In genomic region chr3:96503083-96503450, GRCm38 (mm10) we compare ENCODE assay signal across 9 mouse cellular contexts. TPM values are rescaled to one million over a fixed set of nuclear protein-coding genes. Genes with fewer than 3 reads are reported as not detected.
DNase-seq lines count a peak whose midpoint lies in the region; ATAC-seq and TF ChIP-seq lines count a peak whose summit lies in the region.
"Had no signal": no experiment of that assay in that cellular context is flagged by ENCODE, and none has a peak within 500 bp of the region (broad histone marks: within the 10 kb centered on the region; RNA-seq: fewer than 3 reads in every experiment).

No protein-coding gene starts in this region.

- no peak for TF ChIP-seq POLR2A in myocyte (IDR thresholded peaks at IDR 0.05; ENCODE audit: insufficient read length, low read depth)

- no peak for ATAC-seq in liver, embryonic 12.5 days
- ATAC-seq in stomach, embryonic 14.5 days (ENCODE audit: insufficient number of reproducible peaks, insufficient read depth, low FRiP score, low read depth), result no peak

- H3K79me2 ChIP-seq in myocyte (ENCODE audit: control insufficient read depth, insufficient read depth), result no peaks in the 10 kb centered on the region

- peak overlapping the region; percentile 79 for H3K27ac ChIP-seq in embryonic facial prominence, embryonic 10.5 days (replicated peaks)
- peak overlapping the region; percentile 90; the same call in 1 of the 2 replicates for H3K27ac ChIP-seq in liver, embryonic 12.5 days
- no peak overlapping the region for H3K27ac ChIP-seq in stomach, embryonic 14.5 days (ENCODE audit: low read length)

- no peak overlapping the region for H3ac ChIP-seq in myocyte (ENCODE audit: control insufficient read depth, insufficient read length)

- no peaks in the 10 kb centered on the region for H3K36me3 ChIP-seq in embryonic facial prominence, embryonic 10.5 days (replicated peaks)
- H3K36me3 ChIP-seq in liver, embryonic 12.5 days, result no peaks in the 10 kb centered on the region
- no peaks in the 10 kb centered on the region for H3K36me3 ChIP-seq in myocyte (ENCODE audit: control insufficient read depth, insufficient read depth)
- no peaks in the 10 kb centered on the region for H3K36me3 ChIP-seq in stomach, embryonic 14.5 days (ENCODE audit: control insufficient read depth, insufficient read depth, low read length)

- no peaks in the 10 kb centered on the region for H3K9me3 ChIP-seq in embryonic facial prominence, embryonic 10.5 days
- H3K9me3 ChIP-seq in liver, embryonic 12.5 days (replicated peaks), result no peaks in the 10 kb centered on the region
- H3K9me3 ChIP-seq in stomach, embryonic 14.5 days (ENCODE audit: control insufficient read depth, low read depth, low read length), result no peaks in the 10 kb centered on the region

- peak overlapping the region; percentile 77 for H3K9ac ChIP-seq in liver, embryonic 12.5 days
- H3K9ac ChIP-seq in stomach, embryonic 14.5 days (replicated peaks; ENCODE audit: low read depth, low read length), result peak overlapping the region; percentile 18; the same call in 1 of the 2 replicates

- no peaks in the 10 kb centered on the region for H3K27me3 ChIP-seq in embryonic facial prominence, embryonic 10.5 days (replicated peaks; ENCODE audit: low read depth, poor library complexity, severe bottlenecking)
- no peaks in the 10 kb centered on the region for H3K27me3 ChIP-seq in liver, embryonic 12.5 days (replicated peaks)
- H3K27me3 ChIP-seq in myocyte (ENCODE audit: control insufficient read depth, insufficient read depth, insufficient read length), result no peaks in the 10 kb centered on the region
- no peaks in the 10 kb centered on the region for H3K27me3 ChIP-seq in stomach, embryonic 14.5 days (ENCODE audit: control insufficient read depth, insufficient read depth, low read length)

- H3K4me2 ChIP-seq in liver, embryonic 12.5 days, result peak overlapping the region; percentile 96
- H3K4me2 ChIP-seq in myocyte (ENCODE audit: low read depth), result peak overlapping the region; percentile 96
- peak overlapping the region; percentile 96 for H3K4me2 ChIP-seq in stomach, embryonic 14.5 days (replicated peaks; ENCODE audit: low read depth, low read length)

- H3K4me1 ChIP-seq in embryonic facial prominence, embryonic 10.5 days, result peaks cover 9% of the 10 kb centered on the region; the same call in 1 of the 2 replicates
- H3K4me1 ChIP-seq in liver, embryonic 12.5 days, result peaks cover 15% of the 10 kb centered on the region
- H3K4me1 ChIP-seq in stomach, embryonic 14.5 days (ENCODE audit: control insufficient read depth, insufficient read depth, low read length), result no peaks in the 10 kb centered on the region; the same call in 1 of the 2 replicates

- DNase-seq in B cell, adult 2 months, result peak; percentile 85 to 88
- peak; percentile 76 for DNase-seq in adrenal gland, adult 2 months
- DNase-seq in embryonic facial prominence, embryonic 10.5 days (ENCODE audit: low spot score), result peak; percentile 84
- DNase-seq in heart, adult 8-10 months (ENCODE audit: low spot score), result peak; percentile 77
- DNase-seq in kidney, adult 9 months, result peak; percentile 79

- peak overlapping the region; percentile 78 for H3K4me3 ChIP-seq in embryonic facial prominence, embryonic 10.5 days
- peak overlapping the region; percentile 75 for H3K4me3 ChIP-seq in liver, embryonic 12.5 days
- H3K4me3 ChIP-seq in myocyte, result peak overlapping the region; percentile 82
- peak overlapping the region; percentile 68 for H3K4me3 ChIP-seq in stomach, embryonic 14.5 days (ENCODE audit: low read depth, low read length)

- WGBS in embryonic facial prominence, embryonic 10.5 days, result 2% methylated on average over 7 of the region's 7 CpGs
- 1% methylated on average over 7 of the region's 7 CpGs for WGBS in liver, embryonic 12.5 days (ENCODE audit: insufficient replicate concordance)
- 1% methylated on average over 7 of the region's 7 CpGs for WGBS in stomach, embryonic 14.5 days

TF ChIP-seq in myocyte, 11 proteins besides CTCF, POLR2A, EP300 and RAD21:
- TF ChIP-seq REST (IDR thresholded peaks at IDR 0.05; ENCODE audit: insufficient read depth, insufficient read length) (no peak), TCF3 (IDR thresholded peaks at IDR 0.05; ENCODE audit: insufficient read length, low read depth) (no peak), MYOD1 (IDR thresholded peaks at IDR 0.05; ENCODE audit: control insufficient read depth in 1 of 3, insufficient read length in 2 of 3, low read depth in 2 of 3) (no peak), SRF (IDR thresholded peaks at IDR 0.05; ENCODE audit: control insufficient read depth, insufficient read length, low read depth) (no peak), E2F4 (IDR thresholded peaks at IDR 0.05; ENCODE audit: insufficient read depth) (no peak), MAX (IDR thresholded peaks at IDR 0.05; ENCODE audit: low read depth) (no peak), MYOG (IDR thresholded peaks at IDR 0.05; ENCODE audit: control insufficient read depth in 1 of 3, insufficient read depth in 1 of 3, insufficient read length in 2 of 3, low read depth in 2 of 3) (no peak), USF1 (IDR thresholded peaks at IDR 0.05; ENCODE audit: low read depth) (no peak), TCF12 (IDR thresholded peaks at IDR 0.05; ENCODE audit: insufficient read depth, poor library complexity, severe bottlenecking) (no peak), CEBPB (IDR thresholded peaks at IDR 0.05; ENCODE audit: insufficient read depth, poor library complexity, severe bottlenecking) (no peak), POLR2AphosphoS2 (IDR thresholded peaks at IDR 0.05; ENCODE audit: insufficient read length, low read depth) (no peak)

RNA-seq across cellular contexts. Expression of gene Hfe2, which starts 21.9 kb away (rescaled TPM):
- total RNA-seq in adrenal gland, adult 2 months (2021), result under 1 TPM in 1 of 2 experiments, not detected in 1; 0.23 TPM
- 0.11 and 0.31 TPM in 2 replicates for polyA plus RNA-seq in adrenal gland, adult 2 months (2012; rRNA removed)
- 1.4 and 1.5 TPM in 2 replicates for polyA plus RNA-seq in embryonic facial prominence, embryonic 10.5 days (2016; fragmentation: Nextera tagmentation; extraction: Ambion mirVana)
- total RNA-seq in heart, adult 8-10 months (2022), result 100 to 1,000 TPM; 271 to 333 (median 312) TPM
- 0.68 and 0.98 TPM in 2 replicates for polyA plus RNA-seq in liver, embryonic 12.5 days (2016; fragmentation: Nextera tagmentation; extraction: Ambion mirVana)
- 116 TPM for polyA plus RNA-seq in myocyte (2012; fragmentation: generic; extraction: Trizol)
- polyA plus RNA-seq in stomach, embryonic 14.5 days (2014; fragmentation: Nextera tagmentation; extraction: Ambion mirVana), result 0.20 TPM in 1 of 2 replicates, not detected in the other

RNA-seq across cellular contexts. Expression of gene BC107364, which starts 51.0 kb away (rescaled TPM):
- not detected for total RNA-seq in adrenal gland, adult 2 months (2021)
- polyA plus RNA-seq in adrenal gland, adult 2 months (2012; rRNA removed), result not detected in 2 replicates
- polyA plus RNA-seq in embryonic facial prominence, embryonic 10.5 days (2016; fragmentation: Nextera tagmentation; extraction: Ambion mirVana), result not detected in 2 replicates
- not detected for total RNA-seq in heart, adult 8-10 months (2022)
- polyA plus RNA-seq in liver, embryonic 12.5 days (2016; fragmentation: Nextera tagmentation; extraction: Ambion mirVana), result not detected in 2 replicates
- not detected for polyA plus RNA-seq in myocyte (2012; fragmentation: generic; extraction: Trizol)
- polyA plus RNA-seq in stomach, embryonic 14.5 days (2014; fragmentation: Nextera tagmentation; extraction: Ambion mirVana), result not detected in 2 replicates
- total RNA-seq: layer of hippocampus, adult 8-10 months had no signal

RNA-seq across cellular contexts. Expression of gene Txnip, which starts 54.7 kb away (rescaled TPM):
- 100 to 1,000 TPM; 421 to 430 TPM for total RNA-seq in adrenal gland, adult 2 months (2021)
- polyA plus RNA-seq in adrenal gland, adult 2 months (2012; rRNA removed), result 390 and 481 TPM in 2 replicates
- 31.2 and 34.9 TPM in 2 replicates for polyA plus RNA-seq in embryonic facial prominence, embryonic 10.5 days (2016; fragmentation: Nextera tagmentation; extraction: Ambion mirVana)
- 100 to 1,000 TPM; 346 to 908 (median 654) TPM for total RNA-seq in heart, adult 8-10 months (2022)
- polyA plus RNA-seq in liver, embryonic 12.5 days (2016; fragmentation: Nextera tagmentation; extraction: Ambion mirVana), result 28.6 and 29.9 TPM in 2 replicates
- 42.6 TPM for polyA plus RNA-seq in myocyte (2012; fragmentation: generic; extraction: Trizol)
- polyA plus RNA-seq in stomach, embryonic 14.5 days (2014; fragmentation: Nextera tagmentation; extraction: Ambion mirVana), result 155 and 168 TPM in 2 replicates

Comparison
In these comparisons a context has a peak if more than half of its experiments do, and no peak if none do; other contexts are left out.
1. RNA of gene Hfe2, which starts 21.9 kb away (polyA plus RNA-seq): 116 TPM in myocyte (single experiment); 1.4 to 1.5 TPM in embryonic facial prominence, embryonic 10.5 days, 0.68 to 0.98 TPM in liver, embryonic 12.5 days, 0.20 TPM in stomach, embryonic 14.5 days and 0.11 to 0.31 TPM in adrenal gland, adult 2 months; every median in the first group is over 10 times any median in the second.
2. Peak in every context shown above with its lines, with median percentiles within 50 percentile points of each other: DNase-seq, H3K4me3 ChIP-seq and H3K4me2 ChIP-seq.